Mouse (Mus musculus): ENCODE data around the gene Krt75. TPM values are rescaled to one million over a fixed set of nuclear protein-coding genes. Genes with fewer than 3 reads are reported as not detected.

Gene Krt75
- not detected for total RNA-seq (2023)

DNA sequence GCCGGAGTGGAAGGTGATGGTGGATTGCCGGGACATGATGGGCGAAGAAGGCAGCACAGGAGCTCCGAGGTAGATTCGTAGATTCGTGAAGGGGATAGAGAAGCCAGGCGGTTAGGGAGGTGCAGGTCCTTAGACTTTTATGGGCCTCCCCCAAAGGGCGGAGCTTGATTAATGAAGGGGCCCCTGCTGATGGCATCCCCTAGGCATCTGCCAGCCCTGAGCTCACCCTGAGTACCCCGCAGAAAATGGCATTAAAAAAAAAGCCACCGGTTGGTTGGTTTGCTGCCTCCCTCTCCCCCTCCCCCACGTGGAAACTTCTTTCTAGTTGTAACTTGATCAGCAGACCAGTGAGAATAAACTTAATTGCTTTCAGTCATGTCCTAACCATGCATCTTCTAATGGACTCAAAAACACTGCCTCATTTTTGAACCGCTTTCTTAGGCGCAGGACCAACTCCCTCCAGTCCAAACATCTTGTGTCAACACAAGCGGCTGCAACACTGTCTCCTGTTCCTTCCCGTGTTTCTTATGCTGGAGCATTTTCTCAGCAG, at the start of gene Krt75:
Gene Krt75 (minus strand): TSS at position 109 of the 550 bp plus-strand sequence.

DNA sequence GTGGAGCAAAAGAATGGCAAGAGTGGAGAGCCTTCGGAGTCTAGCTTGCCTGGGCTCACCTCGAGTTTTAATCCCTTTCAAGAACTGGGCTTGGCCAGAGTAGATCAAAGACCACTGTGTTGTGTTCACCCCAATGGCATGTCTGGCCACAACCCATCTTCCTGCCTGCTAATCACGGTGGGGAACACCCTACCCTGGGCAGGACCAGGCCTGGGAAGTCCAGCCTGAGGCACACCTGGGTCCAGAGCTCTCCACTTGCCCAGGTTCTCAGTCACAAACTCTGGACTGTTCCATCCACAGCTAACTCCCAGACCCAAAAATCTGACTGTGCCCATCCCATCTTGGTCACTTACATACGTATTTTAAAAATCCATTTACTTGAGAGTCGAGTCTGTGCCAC, 10.9 kb downstream of the Krt75 start, which contains the start of gene Krt90:
Gene Krt90 (minus strand): TSS at position 101 of the 400 bp plus-strand sequence.

DNA sequence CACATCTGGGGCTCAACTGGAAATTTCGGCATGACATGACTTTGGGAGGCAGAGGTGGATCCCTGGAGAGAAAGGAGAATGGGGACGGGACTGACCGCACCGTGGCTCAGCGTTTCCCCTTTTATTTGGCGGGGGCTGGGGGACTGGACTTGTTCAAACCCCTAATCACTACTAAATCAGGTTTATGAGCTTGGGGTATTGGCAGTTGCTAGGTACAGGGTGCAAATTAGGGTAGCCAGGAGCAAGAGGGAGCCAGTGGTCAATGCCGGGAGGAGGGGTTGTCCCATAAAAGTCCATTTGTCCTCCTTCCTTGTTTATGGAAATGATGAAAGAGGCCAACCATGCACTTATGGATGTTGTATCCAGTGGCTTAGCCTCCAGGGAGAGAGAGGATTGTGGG, 23.1 kb downstream of the Krt75 start, which contains the start of gene Krt82:
Gene Krt82 (minus strand): TSS at position 101 of the 400 bp plus-strand sequence.

DNA sequence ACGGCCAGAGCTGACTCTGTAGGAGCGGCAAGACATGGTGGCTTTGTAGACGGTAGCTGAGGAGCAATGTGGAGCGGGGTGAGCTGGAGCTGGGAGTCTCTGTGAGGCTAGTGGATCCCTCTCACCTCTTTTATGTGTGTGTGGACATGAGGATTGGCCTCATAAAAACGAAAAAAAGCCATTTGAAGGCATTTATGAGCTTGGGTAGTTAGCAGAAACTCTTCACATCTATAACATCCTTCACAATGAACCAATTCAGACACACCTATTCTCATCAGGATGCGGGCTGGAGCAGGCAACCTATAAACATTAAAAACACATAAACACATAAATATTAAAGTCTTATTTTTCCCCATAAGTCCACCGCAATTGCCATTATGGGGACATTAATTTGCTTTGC, 41.0 kb downstream of the Krt75 start, which contains the start of gene Krt84:
Gene Krt84 (minus strand): TSS at position 101 of the 400 bp plus-strand sequence.

DNA sequence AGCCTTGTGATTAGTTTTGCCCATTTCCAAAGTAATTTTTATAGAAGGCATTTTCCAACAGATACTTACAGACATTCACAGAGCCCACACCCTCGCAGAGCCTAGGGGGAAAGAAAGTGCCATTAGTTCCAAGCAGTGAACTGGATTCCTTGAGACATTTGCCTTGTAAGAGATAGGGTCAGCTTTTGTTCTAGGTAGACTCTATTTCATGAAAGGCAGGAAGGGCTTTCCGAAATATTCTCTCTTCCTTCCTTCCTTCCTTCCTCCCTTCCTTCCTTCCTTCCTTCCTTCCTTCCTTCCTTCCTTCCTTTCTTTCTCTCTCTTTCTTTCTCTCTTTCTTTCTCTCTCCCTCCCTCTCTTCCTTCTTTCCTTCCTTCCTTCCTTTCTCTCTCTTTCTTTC, 56.5 kb downstream of the Krt75 start, which contains the start of gene Gm49425:
Gene Gm49425 (minus strand): TSS at position 101 of the 400 bp plus-strand sequence.

Other genes with a start within 250 kb of the Krt75 start
- not detected for gene Krt80, start 203.7 kb downstream of the Krt75 start, total RNA-seq (2023)
- gene Krt7, start 162.9 kb downstream of the Krt75 start, total RNA-seq (2023), result not detected
- gene Krt87, start 135.1 kb downstream of the Krt75 start, total RNA-seq (2023), result not detected
- not detected for gene Krt88, start 126.2 kb downstream of the Krt75 start, total RNA-seq (2023)
- not detected for gene Krt81, start 110.2 kb downstream of the Krt75 start, total RNA-seq (2023)
- not detected for gene Krt86, start 100.4 kb downstream of the Krt75 start, total RNA-seq (2023)
- not detected for gene Krt83, start 82.4 kb downstream of the Krt75 start, total RNA-seq (2023)
- not detected for gene Gm49425, start 56.6 kb downstream of the Krt75 start, total RNA-seq (2023)
- not detected for gene Krt84, start 41.1 kb downstream of the Krt75 start, total RNA-seq (2023)
- not detected for gene Krt82, start 23.2 kb downstream of the Krt75 start, total RNA-seq (2023)
- not detected for gene Krt90, start 11.0 kb downstream of the Krt75 start, total RNA-seq (2023)
- not detected for gene Gm5414, start 54.3 kb upstream of the Krt75 start, total RNA-seq (2023)
- not detected for gene Gm5478, start 73.5 kb upstream of the Krt75 start, total RNA-seq (2023)
- gene Krt6b, start 106.4 kb upstream of the Krt75 start, total RNA-seq (2023), result not detected
- gene Krt6a, start 120.4 kb upstream of the Krt75 start, total RNA-seq (2023), result not detected
- gene Krt5, start 139.0 kb upstream of the Krt75 start, total RNA-seq (2023), result not detected
- gene Krt71, start 169.2 kb upstream of the Krt75 start, total RNA-seq (2023), result not detected
- not detected for gene Krt72, start 212.6 kb upstream of the Krt75 start, total RNA-seq (2023)
- not detected for gene Krt73, start 228.4 kb upstream of the Krt75 start, total RNA-seq (2023)
- not detected for gene Krt2, start 244.3 kb upstream of the Krt75 start, total RNA-seq (2023)

Measured in B cell, adult 67 days (primary cell).